Comparison of ENCODE assay signal across 13 mouse cellular contexts in genomic region chr16:22549346-22549745, GRCm38 (mm10).
DNase-seq lines count a peak whose midpoint lies in the region; ATAC-seq and TF ChIP-seq lines count a peak whose summit lies in the region.
"Had no signal": no experiment of that assay in that cellular context is flagged by ENCODE, and none has a peak within 500 bp of the region (broad histone marks: within the 10 kb centered on the region; RNA-seq: fewer than 3 reads in every experiment).

No protein-coding gene starts in this region.

- no peak for TF ChIP-seq POLR2A in lung, adult 2 months (IDR thresholded peaks at IDR 0.05; ENCODE audit: borderline replicate concordance, extremely low read depth, low read depth, low read length)

- no peak overlapping the region for H3K9ac ChIP-seq in heart, embryonic 12.5 days
- no peak overlapping the region for H3K9ac ChIP-seq in kidney, embryonic 14.5 days (ENCODE audit: low read depth, low read length)
- H3K9ac ChIP-seq in lung, embryonic 15.5 days = no peak overlapping the region
- H3K9ac ChIP-seq in stomach, embryonic 15.5 days = no peak overlapping the region

- intact Hi-C loops in heart, postnatal 36 days (cut with DNase I) = loop anchor here (2.0 kb wide), 1 partner anchor 239 kb away; no protein-coding TSS in a partner anchor

- no peak overlapping the region for H3K27ac ChIP-seq in heart, embryonic 12.5 days (ENCODE audit: poor library complexity, severe bottlenecking)
- no peak overlapping the region for H3K27ac ChIP-seq in kidney, embryonic 14.5 days (ENCODE audit: low read depth, low read length)
- H3K27ac ChIP-seq in lung, embryonic 15.5 days = no peak overlapping the region
- no peak overlapping the region for H3K27ac ChIP-seq in stomach, embryonic 15.5 days
- H3K27ac ChIP-seq: neural tube, embryonic 13.5 days had no signal

- no peaks in the 10 kb centered on the region for H3K36me3 ChIP-seq in heart, embryonic 12.5 days
- no peaks in the 10 kb centered on the region for H3K36me3 ChIP-seq in kidney, embryonic 14.5 days (ENCODE audit: control insufficient read depth, insufficient read depth, low read length)
- H3K36me3 ChIP-seq in lung, embryonic 15.5 days = no peaks in the 10 kb centered on the region
- H3K36me3 ChIP-seq in stomach, embryonic 15.5 days = no peaks in the 10 kb centered on the region
- H3K36me3 ChIP-seq: neural tube, embryonic 13.5 days had no signal

- TF ChIP-seq CTCF in lung, adult 2 months (IDR thresholded peaks at IDR 0.05; ENCODE audit: insufficient read depth, low read length) = no peak

- 50% methylated on average over 5 of the region's 5 CpGs for WGBS in heart, embryonic 12.5 days
- WGBS in kidney, embryonic 14.5 days = 85% methylated on average over 5 of the region's 5 CpGs
- WGBS in lung, embryonic 15.5 days = 70% methylated on average over 5 of the region's 5 CpGs
- 73% methylated on average over 5 of the region's 5 CpGs for WGBS in lung, adult 2 months
- WGBS in stomach, embryonic 15.5 days = 77% methylated on average over 5 of the region's 5 CpGs

- no peak for ATAC-seq in heart, embryonic 12.5 days (ENCODE audit: insufficient number of reproducible peaks, low FRiP score)
- ATAC-seq in kidney, embryonic 14.5 days (ENCODE audit: low FRiP score, low TSS enrichment) = no peak
- no peak for ATAC-seq in lung, embryonic 15.5 days (ENCODE audit: borderline replicate concordance, extremely low read depth, low FRiP score, low TSS enrichment)
- ATAC-seq in stomach, embryonic 15.5 days (ENCODE audit: insufficient read depth, low FRiP score, low read depth) = no peak

- H3K4me3 ChIP-seq in heart, embryonic 12.5 days = peak overlapping the region; percentile 52
- H3K4me3 ChIP-seq in kidney, embryonic 14.5 days (ENCODE audit: low read length) = no peak overlapping the region
- peak overlapping the region; percentile 33; the same call in 1 of the 2 replicates for H3K4me3 ChIP-seq in lung, embryonic 15.5 days
- H3K4me3 ChIP-seq in lung, adult 2 months (replicated peaks; ENCODE audit: extremely low read depth, low read depth, low read length) = no peak overlapping the region
- no peak overlapping the region for H3K4me3 ChIP-seq in stomach, embryonic 15.5 days (replicated peaks)

- peaks cover 71% of the 10 kb centered on the region for H3K4me1 ChIP-seq in heart, embryonic 12.5 days (replicated peaks)
- H3K4me1 ChIP-seq in kidney, embryonic 14.5 days (ENCODE audit: control insufficient read depth, insufficient read depth, low read length) = no peaks in the 10 kb centered on the region
- H3K4me1 ChIP-seq in lung, embryonic 15.5 days = peaks cover 62% of the 10 kb centered on the region
- H3K4me1 ChIP-seq in lung, adult 2 months (ENCODE audit: control insufficient read depth, insufficient read depth, low read length) = peaks cover 6% of the 10 kb centered on the region
- peaks cover 16% of the 10 kb centered on the region for H3K4me1 ChIP-seq in stomach, embryonic 15.5 days

- H3K4me2 ChIP-seq in heart, embryonic 12.5 days = peak overlapping the region; percentile 73
- peak overlapping the region; percentile 68; the same call in 1 of the 2 replicates for H3K4me2 ChIP-seq in kidney, embryonic 14.5 days (replicated peaks; ENCODE audit: low read depth, low read length)
- H3K4me2 ChIP-seq in lung, embryonic 15.5 days = peak overlapping the region; percentile 57
- H3K4me2 ChIP-seq in stomach, embryonic 15.5 days = peak overlapping the region; percentile 72; the same call in 1 of the 2 replicates

- no peaks in the 10 kb centered on the region for H3K27me3 ChIP-seq in heart, embryonic 12.5 days (replicated peaks)
- no peaks in the 10 kb centered on the region for H3K27me3 ChIP-seq in kidney, embryonic 14.5 days (ENCODE audit: control insufficient read depth, insufficient read depth, low read length)
- H3K27me3 ChIP-seq in lung, embryonic 15.5 days = no peaks in the 10 kb centered on the region
- no peaks in the 10 kb centered on the region for H3K27me3 ChIP-seq in stomach, embryonic 15.5 days (replicated peaks)

- no peaks in the 10 kb centered on the region for H3K9me3 ChIP-seq in heart, embryonic 12.5 days (replicated peaks)
- H3K9me3 ChIP-seq in kidney, embryonic 14.5 days (ENCODE audit: control insufficient read depth, low read length) = no peaks in the 10 kb centered on the region
- no peaks in the 10 kb centered on the region for H3K9me3 ChIP-seq in lung, embryonic 15.5 days
- H3K9me3 ChIP-seq in stomach, embryonic 15.5 days = no peaks in the 10 kb centered on the region
- H3K9me3 ChIP-seq: neural tube, embryonic 13.5 days had no signal

- DNase-seq in heart, postnatal 36 days = no peak
- DNase-seq in kidney, adult 11 months = no peak
- no peak for DNase-seq in lung, adult 2 months
- DNase-seq in urinary bladder, adult 18-20 months (ENCODE audit: low spot score in 2 of 2) = no peak
- DNase-seq: forebrain, postnatal 0 days; gastrocnemius, postnatal 10 days; right cerebral cortex, postnatal 4 days; thymus, adult 2 months had no signal

Comparison
In these comparisons a context has a peak if more than half of its experiments do, and no peak if none do; other contexts are left out.
1. H3K4me3 ChIP-seq: peak in heart, embryonic 12.5 days (single experiment) and lung, embryonic 15.5 days (single experiment); none in kidney, embryonic 14.5 days (single experiment), lung, adult 2 months (single experiment) and stomach, embryonic 15.5 days (single experiment).
2. Peak in every context shown above with its lines, with median percentiles within 50 percentile points of each other: H3K4me2 ChIP-seq.